Mouse (Mus musculus): ENCODE measurements around the gene Slc9a4.
"Not testable (repeated sequence)": the region's sequence is repeated elsewhere in the genome, so short reads cannot be mapped to it uniquely, and the experiment has no call there.

- TF ChIP-seq CTCF (IDR thresholded peaks at IDR 0.05; ENCODE audit: extremely low read depth, insufficient read length, insufficient replicate concordance, low read depth, low read length); POLR2A (IDR thresholded peaks at IDR 0.05; ENCODE audit: low read depth, low read length): not testable (repeated sequence)
Observed at GRCm38 (mm10) chr1:40667442-40667841, 87.6 kb downstream of the Slc9a4 start.

Measured in small intestine, adult 2 months (tissue).